In the genomic region with DNA sequence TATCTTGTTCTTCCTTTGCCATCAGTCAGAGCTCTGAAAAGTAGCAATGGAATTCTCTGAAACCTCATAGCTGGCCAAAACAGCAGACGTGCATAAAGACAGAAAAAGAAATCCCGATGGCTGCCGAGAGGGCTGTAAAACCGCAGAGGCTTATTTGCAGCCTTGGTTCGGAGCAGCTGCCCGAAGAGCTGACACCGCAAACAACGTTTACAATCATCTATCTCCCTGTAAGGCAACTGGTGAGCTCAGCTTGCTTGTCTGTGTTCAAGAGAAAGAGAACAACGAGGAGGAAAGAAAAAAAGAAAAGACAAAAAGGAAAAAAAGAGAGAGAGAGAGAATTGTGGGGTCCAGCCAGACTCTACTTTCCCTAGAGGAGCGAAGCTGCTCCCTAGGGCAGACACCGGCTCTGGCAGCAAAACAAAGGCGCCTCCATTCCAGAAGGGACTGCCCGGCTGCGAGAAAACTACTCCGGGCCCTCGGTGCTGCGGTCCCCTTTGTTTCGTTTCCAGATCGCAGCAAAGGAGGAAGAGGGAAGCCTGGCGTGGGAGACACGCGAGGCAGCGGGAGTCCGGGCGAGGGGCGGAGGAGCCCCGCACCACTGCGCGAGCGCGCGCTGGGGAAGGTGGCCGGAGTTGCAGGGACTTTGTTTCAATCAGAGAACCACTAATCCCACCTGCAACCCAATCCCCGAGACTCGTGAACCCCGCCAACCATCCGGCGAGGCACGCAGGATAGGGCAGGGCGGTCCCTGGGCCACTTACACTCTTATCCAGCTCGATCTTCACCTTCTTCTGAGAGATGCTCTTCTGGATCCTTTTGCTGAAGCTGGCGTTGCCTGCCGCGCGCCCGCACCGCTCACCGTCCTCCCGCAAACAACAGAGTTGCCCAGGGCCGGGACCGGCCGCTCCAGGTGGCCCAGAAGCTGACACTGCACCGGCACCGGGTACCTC, we compare ENCODE assay signal across 8 mouse cellular contexts. TPM values are rescaled to one million over a fixed set of nuclear protein-coding genes. Genes with fewer than 3 reads are reported as not detected.
DNase-seq lines count a peak whose midpoint lies in the region; ATAC-seq lines count a peak whose summit lies in the region.

No protein-coding gene starts in this region.

- peak overlapping the region; percentile 81 for H3K9ac ChIP-seq in limb, embryonic 15.5 days
- H3K9ac ChIP-seq in midbrain, embryonic 15.5 days, result peak overlapping the region; percentile 87

- no peaks in the 10 kb centered on the region for H3K27me3 ChIP-seq in limb, embryonic 15.5 days
- H3K27me3 ChIP-seq in midbrain, embryonic 15.5 days (replicated peaks), result no peaks in the 10 kb centered on the region

- DNase-seq in urinary bladder, postnatal 14 days (ENCODE audit: low spot score), result peak; percentile 39
- no peak for DNase-seq in urinary bladder, postnatal 10 days (ENCODE audit: low spot score)
- DNase-seq in embryo, embryonic 11.5 days (ENCODE audit: low read depth, low spot score), result peak; percentile 43
- DNase-seq in heart, adult 11 months, result peak; percentile 97
- peak; percentile 41 for DNase-seq in kidney, adult 11 months
- DNase-seq in spleen, postnatal 10 days (ENCODE audit: low spot score in 2 of 2), result peak; percentile 61 to 69

- H3K27ac ChIP-seq in limb, embryonic 15.5 days, result peak overlapping the region; percentile 96
- peak overlapping the region; percentile 94 for H3K27ac ChIP-seq in midbrain, embryonic 15.5 days

- peak overlapping the region; percentile 84 for H3K4me2 ChIP-seq in limb, embryonic 15.5 days
- peak overlapping the region; percentile 84 for H3K4me2 ChIP-seq in midbrain, embryonic 15.5 days

- peaks cover 6% of the 10 kb centered on the region for H3K36me3 ChIP-seq in limb, embryonic 15.5 days
- peaks cover 6% of the 10 kb centered on the region; the same call in 1 of the 2 replicates for H3K36me3 ChIP-seq in midbrain, embryonic 15.5 days (replicated peaks)

- peak overlapping the region; percentile 82 for H3K4me3 ChIP-seq in limb, embryonic 15.5 days
- peak overlapping the region; percentile 69 for H3K4me3 ChIP-seq in midbrain, embryonic 15.5 days

- H3K9me3 ChIP-seq in limb, embryonic 15.5 days, result no peaks in the 10 kb centered on the region
- H3K9me3 ChIP-seq in midbrain, embryonic 15.5 days, result no peaks in the 10 kb centered on the region

- ATAC-seq in limb, embryonic 15.5 days (ENCODE audit: insufficient number of reproducible peaks, low FRiP score, low TSS enrichment, low read depth), result no peak
- peak; percentile 80 for ATAC-seq in midbrain, embryonic 15.5 days (replicated peaks)

- under 1% methylated on average over 54 of the region's 54 CpGs for WGBS in limb, embryonic 15.5 days
- WGBS in midbrain, embryonic 15.5 days, result under 1% methylated on average over 54 of the region's 54 CpGs

- H3K4me1 ChIP-seq in limb, embryonic 15.5 days, result peaks cover 6% of the 10 kb centered on the region
- peaks cover 13% of the 10 kb centered on the region for H3K4me1 ChIP-seq in midbrain, embryonic 15.5 days

RNA-seq across cellular contexts. Expression of a gene that starts 0.9 kb away (rescaled TPM):
- polyA plus RNA-seq in limb, embryonic 15.5 days (2015; fragmentation: Nextera tagmentation; extraction: Ambion mirVana), result 26.3 and 30.2 TPM in 2 replicates
- 32.6 and 33.4 TPM in 2 replicates for polyA plus RNA-seq in midbrain, embryonic 15.5 days (2015; fragmentation: Nextera tagmentation; extraction: Ambion mirVana)

RNA-seq across cellular contexts. Expression of a gene that starts 24.9 kb away (rescaled TPM):
- polyA plus RNA-seq in limb, embryonic 15.5 days (2015; fragmentation: Nextera tagmentation; extraction: Ambion mirVana), result 267 and 297 TPM in 2 replicates
- 46.1 and 61.2 TPM in 2 replicates for polyA plus RNA-seq in midbrain, embryonic 15.5 days (2015; fragmentation: Nextera tagmentation; extraction: Ambion mirVana)

RNA-seq across cellular contexts. Expression of a gene that starts 31.0 kb away (rescaled TPM):
- 21.4 and 26.3 TPM in 2 replicates for polyA plus RNA-seq in limb, embryonic 15.5 days (2015; fragmentation: Nextera tagmentation; extraction: Ambion mirVana)
- polyA plus RNA-seq in midbrain, embryonic 15.5 days (2015; fragmentation: Nextera tagmentation; extraction: Ambion mirVana), result 8.1 and 8.5 TPM in 2 replicates
